Mouse (Mus musculus): ENCODE data around the gene Gm2663. TPM values are rescaled to one million over a fixed set of nuclear protein-coding genes. Genes with fewer than 3 reads are reported as not detected.
"Not testable (repeated sequence)": the region's sequence is repeated elsewhere in the genome, so short reads cannot be mapped to it uniquely, and the experiment has no call there.

The Gm2663 gene
- not detected for total RNA-seq (2021)
- long read RNA-seq: 0 reads

- not testable (repeated sequence) for DNase-seq (ENCODE audit: low spot score in 2 of 2)
Measured at GRCm38 (mm10) chr6:40999379-40999778, at the start of gene Gm2663. Gene Gm2663, minus strand, starts transcription at chr6:40999479.

- DNase-seq (ENCODE audit: low spot score in 2 of 2): no peak
Measured at GRCm38 (mm10) chr6:41048602-41049001, 49.3 kb upstream of the Gm2663 start.

- DNase-seq (ENCODE audit: low spot score in 2 of 2): no peak
Measured at GRCm38 (mm10) chr6:41047961-41048360, 48.7 kb upstream of the Gm2663 start.

- no peak for DNase-seq (ENCODE audit: low spot score in 2 of 2)
Measured at GRCm38 (mm10) chr6:41047202-41047601, 47.9 kb upstream of the Gm2663 start.

- DNase-seq (ENCODE audit: low spot score in 2 of 2): no peak
Measured at GRCm38 (mm10) chr6:41046553-41046952, 47.3 kb upstream of the Gm2663 start.

- no peak for DNase-seq (ENCODE audit: low spot score in 2 of 2)
Measured at GRCm38 (mm10) chr6:41044753-41045152, 45.5 kb upstream of the Gm2663 start.

- no peak for DNase-seq (ENCODE audit: low spot score in 2 of 2)
Measured at GRCm38 (mm10) chr6:41044314-41044713, 45.0 kb upstream of the Gm2663 start.

GRCm38 (mm10) chr6:41035409-41035808 is 36.1 kb upstream of the Gm2663 start, which contains the start of gene 2210010C04Rik:
Gene 2210010C04Rik, minus strand, starts transcription at chr6:41035509.
- DNase-seq (ENCODE audit: low spot score in 2 of 2): no peak

GRCm38 (mm10) chr6:41032802-41033201 is 33.5 kb upstream of the Gm2663 start:
- DNase-seq (ENCODE audit: low spot score in 2 of 2): no peak

- no peak for DNase-seq (ENCODE audit: low spot score in 2 of 2)
Measured at GRCm38 (mm10) chr6:41032231-41032630, 33.0 kb upstream of the Gm2663 start.

- no peak for DNase-seq (ENCODE audit: low spot score in 2 of 2)
Measured at GRCm38 (mm10) chr6:41030821-41031220, 31.5 kb upstream of the Gm2663 start.

GRCm38 (mm10) chr6:41027053-41027452 is 27.8 kb upstream of the Gm2663 start:
- no peak for DNase-seq (ENCODE audit: low spot score in 2 of 2)

- DNase-seq (ENCODE audit: low spot score in 2 of 2): no peak
Measured at GRCm38 (mm10) chr6:41025873-41026650, 26.8 kb upstream of the Gm2663 start.

GRCm38 (mm10) chr6:41019140-41019539 is 19.9 kb upstream of the Gm2663 start:
- no peak for DNase-seq (ENCODE audit: low spot score in 2 of 2)

- no peak for DNase-seq (ENCODE audit: low spot score in 2 of 2)
Measured at GRCm38 (mm10) chr6:41018629-41019028, 19.4 kb upstream of the Gm2663 start.

- DNase-seq (ENCODE audit: low spot score in 2 of 2): no peak
Measured at GRCm38 (mm10) chr6:41015065-41015464, 15.8 kb upstream of the Gm2663 start.

GRCm38 (mm10) chr6:40964454-40964853 is 34.8 kb downstream of the Gm2663 start, which contains the start of gene 1810009J06Rik:
Gene 1810009J06Rik, plus strand, starts transcription at chr6:40964754.
- DNase-seq (ENCODE audit: low spot score in 2 of 2): not testable (repeated sequence)

GRCm38 (mm10) chr6:40953716-40954115 is 45.6 kb downstream of the Gm2663 start:
- DNase-seq (ENCODE audit: low spot score in 2 of 2): no peak

GRCm38 (mm10) chr6:40951770-40952169 is 47.5 kb downstream of the Gm2663 start, which contains the start of gene Gm4744:
Gene Gm4744, minus strand, starts transcription at chr6:40951870.
- no peak for DNase-seq (ENCODE audit: low spot score in 2 of 2)
